Mouse (Mus musculus): ENCODE data around the gene Apba3. TPM values are rescaled to one million over a fixed set of nuclear protein-coding genes. Genes with fewer than 3 reads are reported as not detected.

Gene Apba3
- total and polyA plus RNA-seq, 2 experiments from 2014 or later, result 24.8 to 43.3 TPM

DNA sequence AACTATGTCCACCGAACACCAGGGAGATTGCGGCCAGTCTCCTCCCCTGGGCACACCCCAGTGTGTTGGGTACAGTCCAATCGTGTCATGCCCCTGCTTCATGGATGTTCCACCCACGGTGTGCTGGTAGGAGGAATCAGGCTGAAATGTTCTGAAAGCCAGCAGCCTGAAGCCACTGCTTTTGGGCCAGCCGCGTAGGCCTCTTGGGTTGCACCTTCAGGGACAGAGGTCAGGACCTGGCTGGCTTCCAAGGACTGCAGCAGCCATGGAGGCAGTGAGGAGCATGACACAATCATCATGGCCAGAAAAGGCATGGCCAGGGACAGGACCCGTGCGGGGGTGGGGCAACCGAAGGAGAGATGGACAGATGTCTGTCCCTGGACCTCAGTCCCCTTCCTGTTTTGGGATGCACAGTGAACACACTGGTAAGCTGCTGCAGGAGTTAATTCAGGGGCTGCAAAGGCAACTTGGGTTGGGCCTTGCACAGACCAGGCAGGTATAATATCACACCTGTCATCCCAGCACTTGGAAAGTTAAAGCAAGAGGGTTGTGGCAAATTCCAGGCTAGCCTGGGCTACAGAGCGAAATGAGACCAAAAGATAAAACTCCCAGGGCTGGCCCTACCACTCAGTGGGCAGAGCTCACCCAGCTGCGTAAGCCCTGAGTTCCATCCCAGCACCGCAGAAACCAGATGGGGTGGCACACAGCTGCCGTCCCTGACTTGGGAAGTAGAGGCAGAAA, 52.0 kb downstream of the Apba3 start:
- Histone ChIP-seq H3K9ac (no peak overlapping the region), H3K36me3 (ENCODE audit: insufficient read depth) (peaks cover 66% of the 10 kb centered on the region), H3K9me3 (ENCODE audit: low read length) (no peaks in the 10 kb centered on the region), H3K27ac (ENCODE audit: low read depth, low read length) (peak overlapping the region; percentile 96; the same call in 1 of the 2 replicates), H3K4me1 (ENCODE audit: insufficient read depth) (0 out of 2 replicates have a peak, but pooled peaks cover 5% of the 10 kb centered on the region), H3K27me3 (ENCODE audit: insufficient read depth, low read length) (no peaks in the 10 kb centered on the region), H3K4me3 (ENCODE audit: low read depth, low read length) (no peak overlapping the region), H3K4me2 (ENCODE audit: low read depth) (no peak overlapping the region)
- no peak for TF ChIP-seq CTCF (IDR thresholded peaks at IDR 0.05; ENCODE audit: low read depth)
- ATAC-seq, result no peak
- no peak for DNase-seq
- WGBS, result 93% methylated on average over 13 of the region's 13 CpGs

GRCm38 (mm10) chr10:81319330-81319699, 52.6 kb downstream of the Apba3 start:
- TF ChIP-seq CTCF (IDR thresholded peaks at IDR 0.05; ENCODE audit: low read depth), result peak; percentile 45
- Histone ChIP-seq H3K27me3 (ENCODE audit: insufficient read depth, low read length) (no peaks in the 10 kb centered on the region), H3K9ac (no peak overlapping the region), H3K36me3 (ENCODE audit: insufficient read depth) (peaks cover 66% of the 10 kb centered on the region), H3K27ac (ENCODE audit: low read depth, low read length) (peak overlapping the region; percentile 96), H3K9me3 (ENCODE audit: low read length) (no peaks in the 10 kb centered on the region), H3K4me2 (ENCODE audit: low read depth) (peak overlapping the region; percentile 88), H3K4me3 (ENCODE audit: low read depth, low read length) (peak overlapping the region; percentile 82; the same call in 1 of the 2 replicates), H3K4me1 (ENCODE audit: insufficient read depth) (0 out of 2 replicates have a peak, but pooled peaks cover 5% of the 10 kb centered on the region)
- 37% methylated on average over 8 of the region's 8 CpGs for WGBS
- ATAC-seq, result no peak
- no peak for DNase-seq

DNA sequence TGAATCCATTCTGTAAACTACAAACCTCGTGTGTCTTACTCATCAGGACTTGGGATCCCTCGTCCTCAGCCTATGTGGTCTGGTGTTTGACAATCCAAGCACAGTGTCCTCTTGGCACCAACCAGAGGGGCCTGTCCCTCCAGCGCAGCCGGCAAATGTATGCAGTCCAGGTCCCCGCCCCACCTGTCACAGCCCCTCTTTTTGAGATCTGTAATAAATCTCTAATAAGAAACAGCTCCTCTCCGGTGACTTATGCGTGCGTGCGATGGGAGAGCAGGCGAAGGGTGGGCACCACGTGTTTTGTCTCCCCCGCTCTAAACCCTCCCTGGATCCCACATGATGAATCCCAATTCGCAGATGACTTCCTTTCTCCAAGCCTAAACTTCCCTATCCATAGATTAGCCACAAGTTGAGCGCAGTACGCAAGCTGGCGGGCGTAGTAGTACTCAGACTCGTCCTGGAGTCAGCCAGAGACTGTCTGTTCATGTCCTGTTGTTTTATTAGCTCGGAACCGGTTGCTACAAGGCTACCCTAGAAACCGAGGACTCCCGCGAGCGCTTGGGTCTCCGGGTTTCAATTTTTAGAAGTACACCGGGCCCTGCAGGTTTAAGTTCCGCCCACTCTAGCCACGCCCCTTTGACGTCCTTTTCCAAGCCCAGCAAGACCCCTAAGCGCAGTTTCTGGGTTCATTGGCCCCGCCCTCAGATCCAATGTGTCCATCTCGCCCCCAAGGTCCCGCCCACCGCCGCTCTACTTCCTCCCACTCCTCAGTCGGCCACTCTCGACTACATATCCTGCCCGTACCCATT, 53.2 kb downstream of the Apba3 start:
- peak; percentile 24 for ATAC-seq

GRCm38 (mm10) chr10:81320550-81321347, 54.0 kb downstream of the Apba3 start, which contains the start of gene Cactin:
Gene Cactin (plus strand): TSS chr10:81321103.
- WGBS, result under 1% methylated on average over 64 of the region's 68 CpGs
- peak; percentile 100 for DNase-seq
- Histone ChIP-seq H3K36me3 (ENCODE audit: insufficient read depth) (peaks cover 66% of the 10 kb centered on the region), H3K9me3 (ENCODE audit: low read length) (no peaks in the 10 kb centered on the region), H3K27me3 (ENCODE audit: insufficient read depth, low read length) (no peaks in the 10 kb centered on the region), H3K27ac (ENCODE audit: low read depth, low read length) (peak within 1 kb of the TSS; percentile 96), H3K9ac (peak within 1 kb of the TSS; percentile 79), H3K4me1 (ENCODE audit: insufficient read depth) (0 out of 2 replicates have a peak, but pooled peaks cover 5% of the 10 kb centered on the region), H3K4me3 (ENCODE audit: low read depth, low read length) (peak within 1 kb of the TSS; percentile 82), H3K4me2 (ENCODE audit: low read depth) (peak within 1 kb of the TSS; percentile 88)
- peak; percentile 63 for TF ChIP-seq CTCF (IDR thresholded peaks at IDR 0.05; ENCODE audit: low read depth)
- peak; percentile 94 for ATAC-seq

More for the DNA sequence above, 53.2 kb downstream of the Apba3 start:
- Histone ChIP-seq H3K27ac (ENCODE audit: low read depth, low read length) (peak overlapping the region; percentile 96), H3K36me3 (ENCODE audit: insufficient read depth) (peaks cover 66% of the 10 kb centered on the region), H3K9me3 (ENCODE audit: low read length) (no peaks in the 10 kb centered on the region), H3K4me2 (ENCODE audit: low read depth) (peak overlapping the region; percentile 88), H3K27me3 (ENCODE audit: insufficient read depth, low read length) (no peaks in the 10 kb centered on the region), H3K9ac (peak overlapping the region; percentile 79), H3K4me3 (ENCODE audit: low read depth, low read length) (peak overlapping the region; percentile 82), H3K4me1 (ENCODE audit: insufficient read depth) (0 out of 2 replicates have a peak, but pooled peaks cover 5% of the 10 kb centered on the region)
- no peak for DNase-seq
- 3% methylated on average over 38 of the region's 38 CpGs for WGBS
- no peak for TF ChIP-seq CTCF (IDR thresholded peaks at IDR 0.05; ENCODE audit: low read depth)

DNA sequence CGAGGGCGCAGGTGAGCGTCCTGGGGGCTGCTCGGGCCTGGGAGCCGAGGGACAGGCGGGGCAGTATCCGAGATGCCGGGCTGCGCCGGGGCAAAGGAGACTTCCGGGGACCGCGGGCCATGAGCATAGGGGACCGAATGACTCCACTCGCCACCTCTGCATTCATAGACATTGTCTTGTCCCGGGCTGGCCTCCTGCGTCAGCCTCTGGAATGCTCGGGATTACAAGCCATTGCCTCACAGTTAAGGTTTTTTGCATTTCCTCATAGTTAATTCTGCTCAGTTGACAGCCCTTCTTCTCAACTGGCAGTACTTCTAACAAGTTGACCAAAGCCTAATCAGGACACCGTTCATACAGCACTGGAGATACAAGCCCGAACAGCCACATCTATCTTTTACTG, 54.7 kb downstream of the Apba3 start:
- Histone ChIP-seq H3K4me2 (ENCODE audit: low read depth) (peak overlapping the region; percentile 88), H3K4me1 (ENCODE audit: insufficient read depth) (0 out of 2 replicates have a peak, but pooled peaks cover 5% of the 10 kb centered on the region), H3K27ac (ENCODE audit: low read depth, low read length) (peak overlapping the region; percentile 96), H3K9me3 (ENCODE audit: low read length) (no peaks in the 10 kb centered on the region), H3K9ac (peak overlapping the region; percentile 79), H3K36me3 (ENCODE audit: insufficient read depth) (peaks cover 66% of the 10 kb centered on the region), H3K4me3 (ENCODE audit: low read depth, low read length) (peak overlapping the region; percentile 82), H3K27me3 (ENCODE audit: insufficient read depth, low read length) (no peaks in the 10 kb centered on the region)
- TF ChIP-seq CTCF (IDR thresholded peaks at IDR 0.05; ENCODE audit: low read depth), result no peak
- 5% methylated on average over 20 of the region's 20 CpGs for WGBS
- ATAC-seq, result no peak
- DNase-seq, result no peak

DNA sequence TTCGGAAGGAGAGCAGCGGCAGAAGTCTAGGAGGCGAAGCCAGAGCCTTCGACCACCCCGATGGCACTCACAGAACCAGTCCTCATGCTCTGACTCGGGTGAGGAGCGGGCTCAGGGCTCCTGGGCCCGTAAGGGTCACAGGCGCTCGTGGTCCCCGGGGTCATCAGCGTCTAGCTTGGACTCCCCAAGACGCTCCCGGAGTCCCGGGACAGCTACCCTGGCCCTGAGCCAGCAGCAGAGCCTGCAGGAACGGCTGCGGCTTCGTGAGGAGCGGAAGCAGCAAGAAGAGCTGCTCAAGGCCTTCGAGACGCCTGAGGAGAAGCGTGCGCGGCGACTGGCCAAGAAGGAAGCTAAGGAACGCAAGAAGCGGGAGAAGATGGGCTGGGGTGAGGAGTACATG, 55.7 kb downstream of the Apba3 start:
- H3K9ac ChIP-seq, result no peak overlapping the region
- 0 out of 2 replicates have a peak, but pooled peaks cover 5% of the 10 kb centered on the region for H3K4me1 ChIP-seq (ENCODE audit: insufficient read depth)
- no peak for ATAC-seq
- no peak overlapping the region for H3K27ac ChIP-seq (ENCODE audit: low read depth, low read length)
- DNase-seq, result no peak
- no peaks in the 10 kb centered on the region for H3K27me3 ChIP-seq (ENCODE audit: insufficient read depth, low read length)
- 92% methylated on average over 27 of the region's 27 CpGs for WGBS
- TF ChIP-seq CTCF (IDR thresholded peaks at IDR 0.05; ENCODE audit: low read depth), result no peak
- H3K4me2 ChIP-seq (ENCODE audit: low read depth), result no peak overlapping the region
- no peaks in the 10 kb centered on the region for H3K9me3 ChIP-seq (ENCODE audit: low read length)
- H3K36me3 ChIP-seq (ENCODE audit: insufficient read depth), result peaks cover 66% of the 10 kb centered on the region
- no peak overlapping the region for H3K4me3 ChIP-seq (ENCODE audit: low read depth, low read length)

Small RNA genes within 50 kb of the gene (microRNA-seq; reads per million reads assigned to microRNA genes)
- gene Mir3057, result 10.5 to 14.3 reads per million in 2 experiments

Other genes starting within 250 kb of the Apba3 start
Only the 30 nearest of the 33 such genes appear.
- 176 and 215 TPM in 2 replicates for gene Sgta, start 206.8 kb upstream of the Apba3 start, total RNA-seq (2014; rRNA removed)
- gene Sgta, start 206.8 kb upstream of the Apba3 start, polyA plus RNA-seq (2015; fragmentation: Nextera tagmentation; extraction: Ambion mirVana), result 326 and 360 TPM in 2 replicates
- 69.0 and 74.6 TPM in 2 replicates for gene Thop1, start 196.9 kb upstream of the Apba3 start, total RNA-seq (2014; rRNA removed)
- 45.9 and 52.5 TPM in 2 replicates for gene Thop1, start 196.9 kb upstream of the Apba3 start, polyA plus RNA-seq (2015; fragmentation: Nextera tagmentation; extraction: Ambion mirVana)
- 0.38 and 0.43 TPM in 2 replicates for gene Creb3l3, start 168.1 kb upstream of the Apba3 start, total RNA-seq (2014; rRNA removed)
- gene Creb3l3, start 168.1 kb upstream of the Apba3 start, polyA plus RNA-seq (2015; fragmentation: Nextera tagmentation; extraction: Ambion mirVana), result 0.29 and 0.40 TPM in 2 replicates
- 194 and 215 TPM in 2 replicates for gene Map2k2, start 161.0 kb upstream of the Apba3 start, total RNA-seq (2014; rRNA removed)
- gene Map2k2, start 161.0 kb upstream of the Apba3 start, polyA plus RNA-seq (2015; fragmentation: Nextera tagmentation; extraction: Ambion mirVana), result 167 and 194 TPM in 2 replicates
- gene Zbtb7a, start 131.7 kb upstream of the Apba3 start, total RNA-seq (2014; rRNA removed), result 21.6 and 27.2 TPM in 2 replicates
- 12.4 and 15.7 TPM in 2 replicates for gene Zbtb7a, start 131.7 kb upstream of the Apba3 start, polyA plus RNA-seq (2015; fragmentation: Nextera tagmentation; extraction: Ambion mirVana)
- gene Pias4, start 99.0 kb upstream of the Apba3 start, total RNA-seq (2014; rRNA removed), result 30.1 and 32.5 TPM in 2 replicates
- 28.1 and 35.8 TPM in 2 replicates for gene Pias4, start 99.0 kb upstream of the Apba3 start, polyA plus RNA-seq (2015; fragmentation: Nextera tagmentation; extraction: Ambion mirVana)
- 2,084 and 2,175 TPM in 2 replicates for gene Eef2, start 90.3 kb upstream of the Apba3 start, total RNA-seq (2014; rRNA removed)
- gene Eef2, start 90.3 kb upstream of the Apba3 start, polyA plus RNA-seq (2015; fragmentation: Nextera tagmentation; extraction: Ambion mirVana), result 466 and 485 TPM in 2 replicates
- 64.6 and 68.9 TPM in 2 replicates for gene Dapk3, start 84.0 kb upstream of the Apba3 start, total RNA-seq (2014; rRNA removed)
- gene Dapk3, start 84.0 kb upstream of the Apba3 start, polyA plus RNA-seq (2015; fragmentation: Nextera tagmentation; extraction: Ambion mirVana), result 58.1 TPM in 2 replicates
- gene 4930442H23Rik, start 83.1 kb upstream of the Apba3 start, total RNA-seq (2014; rRNA removed), result not detected in 2 replicates
- gene 4930442H23Rik, start 83.1 kb upstream of the Apba3 start, polyA plus RNA-seq (2015; fragmentation: Nextera tagmentation; extraction: Ambion mirVana), result 0.11 and 0.24 TPM in 2 replicates
- 0.08 TPM in 1 of 2 replicates, not detected in the other for gene Nmrk2, start 64.9 kb upstream of the Apba3 start, total RNA-seq (2014; rRNA removed)
- gene Nmrk2, start 64.9 kb upstream of the Apba3 start, polyA plus RNA-seq (2015; fragmentation: Nextera tagmentation; extraction: Ambion mirVana), result not detected in 2 replicates
- 163 and 170 TPM in 2 replicates for gene Atcay, start 36.1 kb upstream of the Apba3 start, total RNA-seq (2014; rRNA removed)
- gene Atcay, start 36.1 kb upstream of the Apba3 start, polyA plus RNA-seq (2015; fragmentation: Nextera tagmentation; extraction: Ambion mirVana), result 78.8 and 79.2 TPM in 2 replicates
- 51.0 and 52.1 TPM in 2 replicates for gene Zfr2, start 33.8 kb upstream of the Apba3 start, total RNA-seq (2014; rRNA removed)
- 13.0 and 18.7 TPM in 2 replicates for gene Zfr2, start 33.8 kb upstream of the Apba3 start, polyA plus RNA-seq (2015; fragmentation: Nextera tagmentation; extraction: Ambion mirVana)
- gene Matk, start 14.0 kb upstream of the Apba3 start, total RNA-seq (2014; rRNA removed), result 87.3 and 113 TPM in 2 replicates
- 66.4 and 79.4 TPM in 2 replicates for gene Matk, start 14.0 kb upstream of the Apba3 start, polyA plus RNA-seq (2015; fragmentation: Nextera tagmentation; extraction: Ambion mirVana)
- gene Mrpl54, start within 50 bp of the Apba3 start, total RNA-seq (2014; rRNA removed), result 90.2 and 94.9 TPM in 2 replicates
- 134 and 148 TPM in 2 replicates for gene Mrpl54, start within 50 bp of the Apba3 start, polyA plus RNA-seq (2015; fragmentation: Nextera tagmentation; extraction: Ambion mirVana)
- 6.3 and 8.5 TPM in 2 replicates for gene Tjp3, start 24.6 kb downstream of the Apba3 start, total RNA-seq (2014; rRNA removed)
- gene Tjp3, start 24.6 kb downstream of the Apba3 start, polyA plus RNA-seq (2015; fragmentation: Nextera tagmentation; extraction: Ambion mirVana), result 5.7 and 6.4 TPM in 2 replicates
- gene Pip5k1c, start 26.0 kb downstream of the Apba3 start, total RNA-seq (2014; rRNA removed), result 189 and 229 TPM in 2 replicates
- 110 and 130 TPM in 2 replicates for gene Pip5k1c, start 26.0 kb downstream of the Apba3 start, polyA plus RNA-seq (2015; fragmentation: Nextera tagmentation; extraction: Ambion mirVana)
- 24.2 and 43.4 TPM in 2 replicates for gene Cactin, start 54.1 kb downstream of the Apba3 start, total RNA-seq (2014; rRNA removed)
- 19.9 and 24.2 TPM in 2 replicates for gene Cactin, start 54.1 kb downstream of the Apba3 start, polyA plus RNA-seq (2015; fragmentation: Nextera tagmentation; extraction: Ambion mirVana)
- 2.4 and 3.9 TPM in 2 replicates for gene Tbxa2r, start 61.8 kb downstream of the Apba3 start, total RNA-seq (2014; rRNA removed)
- gene Tbxa2r, start 61.8 kb downstream of the Apba3 start, polyA plus RNA-seq (2015; fragmentation: Nextera tagmentation; extraction: Ambion mirVana), result 3.3 and 3.4 TPM in 2 replicates
- 0.15 TPM in 1 of 2 replicates, not detected in the other for gene Gipc3, start 76.3 kb downstream of the Apba3 start, total RNA-seq (2014; rRNA removed)
- gene Gipc3, start 76.3 kb downstream of the Apba3 start, polyA plus RNA-seq (2015; fragmentation: Nextera tagmentation; extraction: Ambion mirVana), result not detected in 2 replicates
- gene Hmg20b, start 83.5 kb downstream of the Apba3 start, total RNA-seq (2014; rRNA removed), result 15.1 and 21.6 TPM in 2 replicates
- 25.1 and 25.2 TPM in 2 replicates for gene Hmg20b, start 83.5 kb downstream of the Apba3 start, polyA plus RNA-seq (2015; fragmentation: Nextera tagmentation; extraction: Ambion mirVana)
- gene Mfsd12, start 90.5 kb downstream of the Apba3 start, total RNA-seq (2014; rRNA removed), result 19.8 and 23.4 TPM in 2 replicates
- 10.1 TPM in 2 replicates for gene Mfsd12, start 90.5 kb downstream of the Apba3 start, polyA plus RNA-seq (2015; fragmentation: Nextera tagmentation; extraction: Ambion mirVana)
- gene 4930404N11Rik, start 98.9 kb downstream of the Apba3 start, total RNA-seq (2014; rRNA removed), result not detected in 2 replicates
- 0.16 and 0.20 TPM in 2 replicates for gene 4930404N11Rik, start 98.9 kb downstream of the Apba3 start, polyA plus RNA-seq (2015; fragmentation: Nextera tagmentation; extraction: Ambion mirVana)
- gene Fzr1, start 111.6 kb downstream of the Apba3 start, total RNA-seq (2014; rRNA removed), result 60.2 and 67.2 TPM in 2 replicates
- 128 and 132 TPM in 2 replicates for gene Fzr1, start 111.6 kb downstream of the Apba3 start, polyA plus RNA-seq (2015; fragmentation: Nextera tagmentation; extraction: Ambion mirVana)
- gene Dohh, start 117.5 kb downstream of the Apba3 start, total RNA-seq (2014; rRNA removed), result 126 and 139 TPM in 2 replicates
- 111 and 125 TPM in 2 replicates for gene Dohh, start 117.5 kb downstream of the Apba3 start, polyA plus RNA-seq (2015; fragmentation: Nextera tagmentation; extraction: Ambion mirVana)
- gene Gm48551, start 117.5 kb downstream of the Apba3 start, total RNA-seq (2014; rRNA removed), result 2.5 and 3.3 TPM in 2 replicates
- gene Gm48551, start 117.5 kb downstream of the Apba3 start, polyA plus RNA-seq (2015; fragmentation: Nextera tagmentation; extraction: Ambion mirVana), result 5.0 and 7.3 TPM in 2 replicates
- gene Gm48552, start 122.0 kb downstream of the Apba3 start, total RNA-seq (2014; rRNA removed), result 5.8 and 16.6 TPM in 2 replicates
- 1.9 and 3.7 TPM in 2 replicates for gene Gm48552, start 122.0 kb downstream of the Apba3 start, polyA plus RNA-seq (2015; fragmentation: Nextera tagmentation; extraction: Ambion mirVana)
- 0.77 and 1.3 TPM in 2 replicates for gene Smim24, start 126.1 kb downstream of the Apba3 start, total RNA-seq (2014; rRNA removed)
- 1.7 TPM in 2 replicates for gene Smim24, start 126.1 kb downstream of the Apba3 start, polyA plus RNA-seq (2015; fragmentation: Nextera tagmentation; extraction: Ambion mirVana)
- 9.0 and 14.5 TPM in 2 replicates for gene Nfic, start 188.7 kb downstream of the Apba3 start, total RNA-seq (2014; rRNA removed)
- 14.8 and 23.1 TPM in 2 replicates for gene Nfic, start 188.7 kb downstream of the Apba3 start, polyA plus RNA-seq (2015; fragmentation: Nextera tagmentation; extraction: Ambion mirVana)
- 122 and 166 TPM in 2 replicates for gene Celf5, start 215.7 kb downstream of the Apba3 start, total RNA-seq (2014; rRNA removed)
- 59.9 and 71.3 TPM in 2 replicates for gene Celf5, start 215.7 kb downstream of the Apba3 start, polyA plus RNA-seq (2015; fragmentation: Nextera tagmentation; extraction: Ambion mirVana)
- gene Ncln, start 229.4 kb downstream of the Apba3 start, total RNA-seq (2014; rRNA removed), result 83.3 and 105 TPM in 2 replicates
- 57.1 and 65.0 TPM in 2 replicates for gene Ncln, start 229.4 kb downstream of the Apba3 start, polyA plus RNA-seq (2015; fragmentation: Nextera tagmentation; extraction: Ambion mirVana)